29 mouse cellular contexts compared by ENCODE assay signal in genomic region chr7:121691803-121692202, GRCm38 (mm10). TPM values are rescaled to one million over a fixed set of nuclear protein-coding genes. Genes with fewer than 3 reads are reported as not detected.
"Had no signal": no experiment of that assay in that cellular context is flagged by ENCODE, and none has a peak within 500 bp of the region (broad histone marks: within the 10 kb centered on the region; RNA-seq: fewer than 3 reads in every experiment).

No protein-coding gene starts in this region.

- H3K27me3 ChIP-seq: embryonic facial prominence, embryonic 12.5 days; embryonic facial prominence, embryonic 13.5 days; embryonic facial prominence, embryonic 15.5 days; forebrain, embryonic 12.5 days; forebrain, embryonic 13.5 days; forebrain, embryonic 15.5 days had no signal

- H3K9me3 ChIP-seq: embryonic facial prominence, embryonic 10.5 days; embryonic facial prominence, embryonic 12.5 days; embryonic facial prominence, embryonic 13.5 days; embryonic facial prominence, embryonic 15.5 days; forebrain, embryonic 10.5 days; forebrain, embryonic 12.5 days; forebrain, embryonic 13.5 days; forebrain, embryonic 15.5 days had no signal

- H3K4me3 ChIP-seq: embryonic facial prominence, embryonic 10.5 days; embryonic facial prominence, embryonic 12.5 days; embryonic facial prominence, embryonic 13.5 days; embryonic facial prominence, embryonic 15.5 days; erythroblast, embryonic 14.5 days; forebrain, embryonic 10.5 days; forebrain, embryonic 12.5 days; forebrain, embryonic 13.5 days; forebrain, embryonic 15.5 days; gastrocnemius, adult 2 months; heart, adult 2 months had no signal

- DNase-seq: cerebellum, adult 8-10 months; cerebellum, adult 9-10 months; cerebellum, adult 9-11 months; cerebellum, postnatal 10 days; cerebellum, postnatal 14 days; cerebellum, postnatal 25 days; cerebellum, postnatal 36 days; embryo, embryonic 11 days; forebrain, postnatal 0 days; gastrocnemius, adult 2 months; gastrocnemius, postnatal 10 days; gastrocnemius, postnatal 14 days; gastrocnemius, postnatal 25 days; gastrocnemius, postnatal 36 days; heart, adult 11 months; heart, adult 18-20 months; heart, adult 2 months had no signal

- ATAC-seq: forebrain, embryonic 13.5 days; forebrain, embryonic 14.5 days; forebrain, embryonic 15.5 days; forebrain, embryonic 16.5 days; forebrain, postnatal 0 days had no signal

- H3K9ac ChIP-seq: embryonic facial prominence, embryonic 12.5 days; embryonic facial prominence, embryonic 13.5 days; embryonic facial prominence, embryonic 15.5 days; forebrain, embryonic 12.5 days; forebrain, embryonic 13.5 days; forebrain, embryonic 15.5 days; forebrain, postnatal 0 days had no signal

- H3K36me3 ChIP-seq: embryonic facial prominence, embryonic 10.5 days; embryonic facial prominence, embryonic 12.5 days; embryonic facial prominence, embryonic 13.5 days; embryonic facial prominence, embryonic 15.5 days; forebrain, embryonic 10.5 days; forebrain, embryonic 12.5 days; forebrain, embryonic 15.5 days had no signal

- H3K4me1 ChIP-seq: embryonic facial prominence, embryonic 12.5 days; forebrain, embryonic 10.5 days; forebrain, embryonic 12.5 days; forebrain, embryonic 13.5 days; forebrain, embryonic 15.5 days had no signal

- H3K4me2 ChIP-seq: embryonic facial prominence, embryonic 12.5 days; embryonic facial prominence, embryonic 13.5 days; embryonic facial prominence, embryonic 15.5 days; forebrain, embryonic 12.5 days; forebrain, embryonic 13.5 days; forebrain, embryonic 15.5 days had no signal

- H3K27ac ChIP-seq: embryonic facial prominence, embryonic 10.5 days; embryonic facial prominence, embryonic 12.5 days; embryonic facial prominence, embryonic 13.5 days; embryonic facial prominence, embryonic 15.5 days; forebrain, embryonic 10.5 days; forebrain, embryonic 12.5 days; forebrain, embryonic 13.5 days; forebrain, embryonic 15.5 days; gastrocnemius, adult 2 months; heart, adult 2 months had no signal

RNA-seq across cellular contexts. Expression of gene Scnn1g, which starts 42.5 kb away (rescaled TPM):
- polyA plus RNA-seq: erythroblast, embryonic 14.5 days; forebrain, embryonic 11.5 days; forebrain, embryonic 12.5 days; forebrain, embryonic 13.5 days; forebrain, embryonic 14.5 days; forebrain, embryonic 15.5 days; forebrain, embryonic 16.5 days; forebrain, postnatal 0 days had no signal
